ENCODE assay signal across 17 mouse cellular contexts in the genomic region with DNA sequence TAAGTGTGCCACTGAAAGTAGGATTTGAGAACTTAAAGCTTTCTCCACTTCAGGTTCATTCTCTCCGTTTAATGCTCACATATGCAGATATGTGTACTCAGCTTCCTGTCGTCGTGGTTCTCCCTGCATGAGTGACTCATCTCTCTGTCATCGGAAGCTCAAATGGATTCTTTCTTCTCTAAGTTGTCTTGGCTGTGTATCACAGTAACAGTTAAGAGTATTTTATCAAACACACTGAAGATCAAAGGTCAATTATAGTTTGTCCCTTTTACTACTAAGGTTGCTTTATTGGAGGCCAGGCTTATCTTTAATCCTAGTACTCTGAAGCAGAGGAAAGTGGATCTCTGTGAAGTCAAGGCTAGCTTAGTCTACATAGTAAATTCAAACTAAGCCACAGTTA.
"Had no signal": no experiment of that assay in that cellular context is flagged by ENCODE, and none has a peak within 500 bp of the region (broad histone marks: within the 10 kb centered on the region; RNA-seq: fewer than 3 reads in every experiment).

No protein-coding gene starts in this region.

- H3K4me3 ChIP-seq: layer of hippocampus, adult 2 months; liver, embryonic 13.5 days; neural tube, embryonic 12.5 days; neural tube, embryonic 15.5 days had no signal

- H3K4me1 ChIP-seq: liver, embryonic 13.5 days; neural tube, embryonic 12.5 days; neural tube, embryonic 15.5 days had no signal

- H3K36me3 ChIP-seq: liver, embryonic 13.5 days; neural tube, embryonic 12.5 days; neural tube, embryonic 15.5 days had no signal

- H3K27me3 ChIP-seq: liver, embryonic 13.5 days; neural tube, embryonic 12.5 days; neural tube, embryonic 15.5 days had no signal

- H3K4me2 ChIP-seq: liver, embryonic 13.5 days; midbrain, embryonic 11.5 days; neural tube, embryonic 12.5 days; neural tube, embryonic 15.5 days had no signal

- DNase-seq: kidney, postnatal 25 days; liver, embryonic 13.5 days; lung, adult 2 months; lung, postnatal 14 days; lung, postnatal 4 days; midbrain, embryonic 14.5 days; retina, postnatal 1 day; right cerebral cortex, postnatal 4 days; thymus, adult 2 months; thymus, postnatal 14 days; thymus, postnatal 4 days had no signal

- H3K9ac ChIP-seq: liver, embryonic 13.5 days; neural tube, embryonic 12.5 days; neural tube, embryonic 15.5 days had no signal

- H3K27ac ChIP-seq: kidney, postnatal 0 days; layer of hippocampus, adult 2 months; liver, embryonic 13.5 days; neural tube, embryonic 12.5 days; neural tube, embryonic 15.5 days; stomach, postnatal 0 days had no signal

- H3K9me3 ChIP-seq: liver, embryonic 13.5 days; neural tube, embryonic 12.5 days; neural tube, embryonic 15.5 days had no signal
